Mouse (Mus musculus) heart, postnatal 36 days (tissue): ENCODE measurements around the gene Serpinb8. TPM values are rescaled to one million over a fixed set of nuclear protein-coding genes. Genes with fewer than 3 reads are reported as not detected.
A peak's percentile ranks its signal among the peaks of the same experiment; 100 is the strongest.

ENCODE experiments used
- DNase-seq, 2 experiments: peaks; one replicate each; pipeline ENCODE4 v3.0.0; 2021 to 2022
- intact Hi-C: fragments of 180-260 bp; cut with DNase I; formaldehyde crosslinking; loops from one replicate; pipeline ENCODE4 v1.15.1; 2025
- total RNA-seq, 2 experiments: library from RNA; stranded (reverse); gene quantifications; 2 replicates each; pipeline ENCODE4 v1.2.3; 2021

Gene Serpinb8
- total RNA-seq: 1 to 10 TPM; 3.6 to 6.0 TPM

DNA sequence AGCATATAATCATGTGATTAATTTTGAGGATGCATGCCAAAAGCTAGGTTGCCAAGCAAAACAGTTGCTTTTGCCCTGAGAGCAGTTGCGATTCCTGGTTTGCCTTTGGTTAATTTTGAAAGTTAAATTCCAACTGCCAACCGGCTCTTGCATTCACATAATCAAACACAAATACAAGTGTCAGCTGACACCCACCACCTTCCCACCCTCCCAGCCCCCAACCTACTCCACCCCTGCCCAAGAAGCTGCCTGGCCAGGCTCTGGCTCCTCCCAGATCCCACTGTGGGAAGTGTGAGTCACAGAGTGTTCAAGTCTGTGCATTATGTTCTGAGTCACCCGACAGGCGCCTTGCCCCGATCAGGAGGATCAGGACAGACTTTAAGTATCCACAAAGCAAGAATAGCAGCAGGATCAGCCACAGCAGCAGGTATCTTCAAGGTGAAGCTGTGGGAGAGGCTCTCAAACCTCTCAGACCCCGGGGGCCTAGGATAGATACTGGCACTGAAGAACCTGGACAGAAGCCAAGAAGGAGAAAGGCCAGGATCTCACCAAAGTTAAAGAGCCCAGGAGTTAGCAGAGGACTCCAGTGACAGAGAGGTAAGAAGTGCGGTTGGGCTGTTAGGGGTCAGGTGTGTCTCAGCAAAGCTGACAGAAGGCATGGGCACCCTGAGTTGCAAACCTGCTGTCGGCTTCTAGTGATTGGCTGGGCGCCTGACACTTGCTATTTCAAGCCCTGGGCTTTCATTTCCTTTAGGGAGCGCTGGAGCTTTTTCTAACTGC is at the start of gene Serpinb8:
Serpinb8 (plus strand) TSS at position 316 of the 780 bp plus-strand sequence.
- intact Hi-C loops: loop anchor here (10.0 kb wide), 1 partner anchor 345 kb away; no protein-coding TSS in a partner anchor
- DNase-seq: peak; percentile 58 to 63

- no peak for DNase-seq
- intact Hi-C loops: no loop called here
These were observed 30.3 kb upstream of the Serpinb8 start for GRCm38 (mm10) chr1:107559494-107559893.

GRCm38 (mm10) chr1:107562110-107562509 is 27.7 kb upstream of the Serpinb8 start:
- intact Hi-C loops: no loop called here
- no peak for DNase-seq

DNA sequence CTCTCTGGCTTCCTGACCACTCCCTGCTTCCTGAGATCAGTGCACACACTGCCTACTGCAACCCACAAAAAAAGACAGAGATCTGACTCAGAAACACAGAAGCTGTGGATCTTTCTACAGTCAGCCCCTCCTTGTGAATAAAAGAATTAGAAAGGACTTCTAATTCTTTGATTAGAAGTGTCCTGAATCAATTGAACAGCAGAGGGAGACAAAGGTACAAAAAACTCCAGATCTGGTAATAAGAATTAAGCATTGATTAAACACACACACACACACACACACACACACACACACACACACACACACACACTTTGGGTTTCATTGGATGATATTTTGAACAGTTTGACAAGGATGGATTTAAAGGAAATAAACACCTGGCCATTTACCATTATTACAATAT is 24.2 kb upstream of the Serpinb8 start:
- intact Hi-C loops: no loop called here
- DNase-seq: no peak

DNA sequence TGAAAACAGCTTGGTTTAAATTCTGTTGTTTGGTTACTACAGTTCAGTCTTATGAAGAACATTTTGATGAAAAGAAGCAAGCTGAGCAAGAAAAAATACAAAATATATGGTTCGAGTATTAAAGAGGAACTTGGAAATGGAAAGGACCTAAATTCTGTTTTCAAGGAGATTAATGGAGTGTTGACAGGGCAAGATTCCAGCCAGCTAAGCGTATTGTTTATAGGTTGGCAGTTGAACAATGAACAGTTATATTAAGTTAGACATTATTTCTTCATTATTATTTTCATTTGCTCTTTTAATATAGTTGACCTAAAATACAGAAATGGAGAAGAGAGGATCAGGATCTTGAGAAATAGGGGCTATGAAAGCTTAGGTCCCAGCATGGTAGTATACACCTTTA is 13.7 kb upstream of the Serpinb8 start:
- DNase-seq: no peak
- intact Hi-C loops: no loop called here

DNA sequence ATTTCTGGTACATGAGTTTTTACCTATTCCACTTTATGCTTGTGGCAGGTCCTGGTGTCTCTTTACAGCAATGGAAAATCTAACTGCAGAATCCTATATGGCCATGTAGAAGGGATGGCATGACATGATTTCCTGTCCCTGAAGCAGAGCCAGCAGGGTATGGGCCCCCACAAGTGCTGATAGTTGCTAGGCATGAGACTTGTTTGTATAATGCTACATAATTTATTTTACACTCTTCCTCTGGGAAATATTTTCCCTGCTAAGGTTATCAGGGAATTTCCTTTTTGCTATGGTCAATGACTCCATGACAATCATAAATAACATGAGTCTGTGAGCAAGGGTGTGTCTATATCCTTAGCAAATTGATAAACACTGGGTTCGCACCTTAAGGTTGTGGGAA is 12.3 kb upstream of the Serpinb8 start:
- no peak for DNase-seq
- intact Hi-C loops: no loop called here

DNA sequence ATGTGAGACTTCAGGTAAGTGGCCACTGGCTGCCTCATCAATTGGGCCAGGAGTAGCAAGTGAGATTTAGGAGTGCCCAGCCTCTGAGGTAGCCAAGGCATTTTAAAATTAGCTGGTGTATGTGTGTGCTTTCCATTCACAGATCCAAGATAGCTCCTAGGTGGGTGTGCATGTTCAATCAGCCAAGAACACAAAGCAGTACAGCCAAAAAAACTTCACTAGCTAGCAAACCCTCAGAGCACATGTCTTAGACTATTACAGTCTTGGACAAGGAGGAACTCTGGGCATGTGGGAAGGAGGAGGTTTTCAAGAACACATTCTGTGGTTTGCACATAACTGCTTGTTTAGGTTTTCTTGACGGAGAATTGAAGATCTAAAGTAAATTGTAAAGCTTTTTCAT is 8.6 kb upstream of the Serpinb8 start:
- intact Hi-C loops: no loop called here

GRCm38 (mm10) chr1:107582900-107583299 is 6.9 kb upstream of the Serpinb8 start:
- intact Hi-C loops: no loop called here
- DNase-seq: no peak

More for the DNA sequence above, 8.6 kb upstream of the Serpinb8 start:
- no peak for DNase-seq

DNA sequence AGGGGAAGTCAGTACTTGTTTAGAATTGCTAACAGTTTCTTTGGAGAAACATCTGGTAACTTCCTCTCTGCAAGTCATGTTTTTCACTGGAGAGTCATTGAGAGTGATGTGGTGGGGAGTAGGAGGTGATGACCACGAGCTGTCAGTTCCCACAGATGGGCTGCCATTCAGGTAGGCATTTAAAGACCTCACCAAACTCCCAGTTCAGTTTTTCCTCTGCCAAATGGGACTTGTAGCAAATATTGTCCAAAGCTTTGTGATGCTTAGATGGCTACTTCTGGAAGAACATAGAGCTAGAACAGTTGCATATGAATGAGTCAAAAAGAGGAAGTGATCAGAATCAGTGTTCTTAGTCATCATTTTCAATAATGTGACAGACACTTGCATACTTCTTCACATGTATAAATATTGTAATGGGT is 5.8 kb upstream of the Serpinb8 start:
- intact Hi-C loops: no loop called here
- DNase-seq: peak in 1 of 2 experiments; percentile 20

DNA sequence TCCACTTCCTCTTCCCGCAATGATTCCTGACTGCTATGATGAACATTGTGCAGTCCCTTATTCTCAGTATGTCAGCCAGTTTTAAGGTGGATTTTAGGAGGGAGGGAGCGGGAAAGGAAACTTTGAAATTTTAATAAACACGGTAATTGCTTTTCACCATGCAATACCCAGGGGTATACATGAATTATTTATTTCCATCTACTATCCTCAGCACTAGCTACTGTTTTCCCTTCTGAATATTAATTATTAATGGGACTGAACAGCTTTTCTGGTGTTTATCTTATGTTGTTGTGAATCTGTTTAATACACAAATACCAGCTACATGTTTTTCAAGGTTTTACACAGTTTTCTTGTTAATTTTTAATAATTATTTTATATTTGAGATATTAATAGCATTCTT is 4.9 kb upstream of the Serpinb8 start:
- intact Hi-C loops: no loop called here
- no peak for DNase-seq

DNA sequence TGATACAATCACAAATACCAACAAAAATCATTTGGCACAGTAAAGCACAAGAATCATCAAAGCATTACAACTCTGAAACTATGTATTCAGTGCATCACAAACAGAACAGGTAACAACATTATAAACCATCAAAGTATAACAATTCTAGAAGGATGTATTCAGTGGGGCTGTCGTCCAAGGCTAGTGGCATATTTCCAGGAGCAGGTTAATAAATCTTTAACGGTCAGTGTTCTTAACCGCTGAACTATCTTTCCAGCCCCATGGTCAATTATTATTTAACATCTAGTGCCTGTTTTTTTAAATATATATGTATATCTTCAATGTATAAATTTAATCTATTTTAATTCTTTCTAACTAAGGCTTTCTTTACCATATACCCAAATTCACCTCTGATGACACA is 3.6 kb upstream of the Serpinb8 start:
- intact Hi-C loops: no loop called here
- no peak for DNase-seq

DNA sequence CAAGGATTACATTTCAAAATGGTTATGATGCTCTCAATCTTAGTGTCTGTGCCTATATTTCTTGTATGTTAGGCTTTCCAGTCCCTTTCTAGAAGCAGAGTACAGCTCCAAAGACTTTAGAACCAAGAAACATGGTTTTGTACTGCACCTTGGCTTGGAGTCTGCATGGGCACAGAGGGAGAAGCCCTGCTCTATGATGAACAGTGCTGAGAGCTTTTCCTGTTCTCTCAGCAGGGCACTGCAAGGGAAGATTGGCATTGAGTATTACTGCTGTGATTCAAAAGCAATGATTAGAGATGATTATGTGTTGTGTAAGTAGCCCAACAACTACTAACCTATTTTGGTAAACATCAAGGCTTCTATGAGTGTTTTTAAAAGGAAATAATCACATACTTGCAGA is 1.6 kb upstream of the Serpinb8 start:
- intact Hi-C loops: no loop called here

GRCm38 (mm10) chr1:107588642-107589041 is 1.2 kb upstream of the Serpinb8 start:
- DNase-seq: no peak
- intact Hi-C loops: no loop called here

More for the DNA sequence above, 1.6 kb upstream of the Serpinb8 start:
- DNase-seq: no peak

DNA sequence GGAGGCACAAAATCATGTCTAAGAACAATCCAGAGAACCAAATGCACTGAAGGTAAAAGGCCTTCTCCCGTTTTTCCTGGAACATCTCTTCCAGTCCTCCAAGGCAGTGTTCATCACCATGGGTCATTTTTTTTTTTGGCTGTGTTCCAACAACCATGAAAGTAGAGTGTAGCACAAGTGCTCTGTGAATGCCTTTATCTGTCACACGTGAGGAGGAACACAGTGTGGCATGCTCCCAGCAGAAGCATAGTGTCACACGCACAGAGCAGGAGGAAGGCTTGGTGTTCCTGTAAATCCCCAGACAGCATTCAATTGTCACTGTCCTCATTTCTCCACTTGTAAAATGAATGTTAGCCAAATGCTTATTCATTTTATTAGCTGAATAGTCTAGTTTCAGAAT is 2.8 kb downstream of the Serpinb8 start:
- DNase-seq: no peak

GRCm38 (mm10) chr1:107593469-107593868 is 3.7 kb downstream of the Serpinb8 start:
- DNase-seq: no peak
- intact Hi-C loops: loop anchor here (10.0 kb wide), 1 partner anchor 349 kb away; no protein-coding TSS in a partner anchor

More for the DNA sequence above, 2.8 kb downstream of the Serpinb8 start:
- intact Hi-C loops: loop anchor here (10.0 kb wide), 1 partner anchor 348 kb away; no protein-coding TSS in a partner anchor

DNA sequence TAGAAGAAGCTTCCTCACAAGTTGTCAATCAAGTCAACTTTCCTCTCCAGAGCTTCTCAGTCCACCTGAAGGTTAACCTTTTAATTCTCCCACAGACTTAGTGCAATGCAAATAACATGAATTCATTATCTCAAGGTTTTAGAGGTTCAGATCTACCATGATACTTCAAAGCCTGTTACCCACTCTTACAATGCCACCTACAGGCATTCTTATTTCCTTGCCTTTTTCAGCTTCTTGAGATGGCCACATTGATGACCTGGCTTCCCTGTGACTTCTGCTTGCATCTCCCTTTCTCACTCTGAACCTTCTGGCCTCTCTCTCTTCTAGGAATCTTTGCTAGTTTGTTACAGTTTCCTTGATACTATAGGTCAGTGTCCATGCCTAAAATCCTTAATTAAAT is 7.1 kb downstream of the Serpinb8 start:
- intact Hi-C loops: loop anchor here (10.0 kb wide), 1 partner anchor 352 kb away; no protein-coding TSS in a partner anchor
- DNase-seq: no peak

- no peak for DNase-seq
- intact Hi-C loops: loop anchor here (10.0 kb wide), 1 partner anchor 354 kb away; no protein-coding TSS in a partner anchor
These were observed 8.7 kb downstream of the Serpinb8 start for GRCm38 (mm10) chr1:107598476-107598875.

DNA sequence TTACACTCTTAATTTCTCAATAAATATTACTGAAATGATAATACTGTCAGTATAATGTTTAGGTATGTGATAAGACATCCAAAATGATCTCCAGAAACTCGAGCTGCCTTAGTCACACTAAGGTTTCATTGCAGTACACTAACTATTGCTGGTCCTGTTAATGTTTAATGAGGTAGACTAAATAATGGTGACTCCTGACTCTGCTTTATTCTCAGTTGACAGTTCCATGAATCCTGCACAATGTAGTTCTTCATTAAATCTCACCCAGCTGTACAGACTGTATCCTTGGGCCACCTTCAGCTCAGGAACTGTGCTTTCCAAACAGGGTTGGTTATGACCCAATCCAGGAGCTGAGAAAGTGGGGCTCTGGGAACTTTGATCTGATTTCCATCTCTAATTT is 19.1 kb downstream of the Serpinb8 start:
- intact Hi-C loops: no loop called here
- no peak for DNase-seq

DNA sequence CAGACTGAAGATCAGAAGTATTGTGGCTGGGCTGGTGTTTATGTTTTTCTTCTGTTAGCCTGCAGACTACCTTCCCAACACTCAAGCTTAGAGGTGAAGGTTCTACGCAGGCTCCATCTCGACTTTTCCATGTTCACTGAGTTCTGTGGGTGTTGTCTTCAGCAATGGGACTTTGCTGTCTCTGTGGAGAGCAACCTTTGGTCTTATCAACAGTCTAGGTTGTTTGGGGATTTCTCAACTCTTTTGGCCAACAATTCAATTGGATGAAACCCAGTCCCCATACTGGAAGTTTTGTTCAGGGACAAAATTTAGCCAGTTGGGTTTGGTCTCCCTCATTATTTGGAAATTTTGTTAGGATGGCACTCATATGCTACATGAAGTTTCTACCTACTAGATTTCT is 24.3 kb downstream of the Serpinb8 start:
- intact Hi-C loops: no loop called here
- no peak for DNase-seq

DNA sequence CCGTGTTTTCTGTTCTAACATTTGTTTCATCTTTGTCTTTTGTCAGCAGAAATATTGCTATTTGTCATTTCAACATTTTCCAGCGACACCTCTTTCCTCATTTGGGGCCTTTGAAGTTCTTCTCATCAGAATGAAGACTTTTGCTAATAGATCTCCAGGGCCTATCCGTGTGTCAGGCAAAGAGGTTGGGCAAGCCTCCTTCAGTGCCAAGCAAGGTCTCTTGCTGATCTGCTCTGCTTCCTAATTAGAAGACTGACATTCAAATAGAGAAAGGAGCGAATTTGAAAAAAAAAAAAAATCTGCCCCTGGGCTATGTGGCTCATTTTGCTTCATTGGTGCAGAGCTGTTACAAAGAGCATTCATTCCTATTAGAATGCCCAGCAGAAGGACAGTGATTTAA is 32.2 kb downstream of the Serpinb8 start:
- DNase-seq: no peak
- intact Hi-C loops: no loop called here

DNA sequence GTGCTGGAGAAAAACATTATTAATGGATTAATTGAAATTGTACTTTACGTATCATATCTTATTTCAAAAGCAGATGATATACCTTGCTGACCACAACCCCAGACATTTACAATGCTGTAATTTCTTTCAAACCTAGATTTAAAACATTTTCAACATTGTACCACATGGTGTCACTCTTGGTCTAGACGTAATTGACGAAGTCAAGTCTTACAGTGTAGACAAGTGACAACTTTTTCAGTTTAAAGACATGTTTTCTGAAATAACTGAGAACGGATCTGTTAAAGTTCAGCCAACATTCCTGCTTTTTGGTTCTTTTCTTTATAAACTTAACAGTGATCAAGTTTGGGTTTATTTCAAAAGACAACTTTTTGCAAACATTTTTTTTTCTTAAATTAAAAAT is 46.1 kb downstream of the Serpinb8 start:
- no peak for DNase-seq
- intact Hi-C loops: loop anchor here (5.0 kb wide), 1 partner anchor 1191 kb away; no protein-coding TSS in a partner anchor

DNA sequence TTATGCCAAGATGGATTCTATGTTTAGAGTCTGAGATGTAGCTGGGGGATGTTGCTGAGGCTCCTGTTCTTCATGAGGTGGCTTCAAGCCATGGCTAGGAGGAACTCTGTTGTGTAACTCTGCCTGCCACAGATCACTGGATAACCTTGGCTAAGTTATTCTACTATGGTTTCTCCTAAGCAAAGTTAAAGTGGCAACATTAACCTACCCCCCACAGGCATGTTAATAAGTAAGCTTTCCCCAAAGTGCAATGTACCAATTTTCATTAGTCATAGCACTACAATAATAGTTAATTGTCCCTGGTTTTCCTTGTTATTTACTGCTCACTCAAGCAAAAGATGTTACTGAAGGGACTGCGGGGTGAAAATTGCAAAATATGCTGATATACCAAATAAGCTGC is 48.2 kb downstream of the Serpinb8 start:
- intact Hi-C loops: loop anchor here (5.0 kb wide), 1 partner anchor 1189 kb away; no protein-coding TSS in a partner anchor
- DNase-seq: no peak
